19 mouse cellular contexts compared by ENCODE assay signal in the genomic region with DNA sequence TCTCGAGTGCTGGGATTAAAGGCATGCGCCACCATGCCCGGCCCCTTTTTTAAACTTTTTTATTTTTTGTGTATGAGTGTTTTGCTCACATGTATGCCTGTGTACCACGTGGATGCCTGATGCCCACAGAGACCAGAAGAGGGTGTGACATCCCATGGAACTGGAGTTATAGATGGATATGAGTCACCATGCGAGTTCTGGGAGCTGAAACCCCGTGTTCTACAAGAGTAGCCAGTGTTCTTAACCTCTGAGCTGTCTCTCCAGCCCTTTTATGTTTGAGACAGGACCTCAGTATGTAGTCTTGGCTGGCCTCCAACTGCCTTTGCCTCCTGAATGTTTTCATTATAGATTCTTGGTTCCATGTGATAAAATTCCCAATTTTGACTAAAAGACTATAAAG. TPM values are rescaled to one million over a fixed set of nuclear protein-coding genes. Genes with fewer than 3 reads are reported as not detected.
DNase-seq lines count a peak whose midpoint lies in the region; ATAC-seq and TF ChIP-seq lines count a peak whose summit lies in the region.
"Had no signal": no experiment of that assay in that cellular context is flagged by ENCODE, and none has a peak within 500 bp of the region (broad histone marks: within the 10 kb centered on the region; RNA-seq: fewer than 3 reads in every experiment).

No protein-coding gene starts in this region.

- DNase-seq in hindbrain, postnatal 0 days (ENCODE audit: low spot score): peak; percentile 28
- no peak for DNase-seq in hindbrain, embryonic 14.5 days (ENCODE audit: low spot score)
- DNase-seq in testis, postnatal 14 days (ENCODE audit: low spot score): no peak
- peak; percentile 90 for DNase-seq in NIH3T3 (ENCODE audit: low read depth)
- no peak for DNase-seq in left cerebral cortex, postnatal 4 days
- no peak for DNase-seq in ovary, postnatal 14 days (ENCODE audit: low spot score)
- DNase-seq: cerebellum, adult 11-12 months; gastrocnemius, postnatal 10 days; heart, adult 18-20 months; liver, embryonic 13.5 days; lung, postnatal 14 days had no signal

- H3K27me3 ChIP-seq in hindbrain, postnatal 0 days (ENCODE audit: insufficient read depth, low read length): no peaks in the 10 kb centered on the region
- no peaks in the 10 kb centered on the region for H3K27me3 ChIP-seq in hindbrain, embryonic 14.5 days (ENCODE audit: control insufficient read depth, insufficient read depth, low read length)
- H3K27me3 ChIP-seq in testis, adult 2 months (ENCODE audit: control insufficient read depth, insufficient read depth, low read length): no peaks in the 10 kb centered on the region
- H3K27me3 ChIP-seq: embryonic facial prominence, embryonic 12.5 days; limb, embryonic 12.5 days; liver, embryonic 13.5 days; megakaryocyte, embryonic 14.5 days; Patski had no signal

- WGBS in hindbrain, postnatal 0 days: 71% methylated on average over 6 of the region's 6 CpGs
- 81% methylated on average over 6 of the region's 6 CpGs for WGBS in hindbrain, embryonic 14.5 days

- H3K36me3 ChIP-seq in hindbrain, postnatal 0 days (ENCODE audit: insufficient read depth, low read length): no peaks in the 10 kb centered on the region
- no peaks in the 10 kb centered on the region for H3K36me3 ChIP-seq in hindbrain, embryonic 14.5 days (replicated peaks; ENCODE audit: control insufficient read depth, insufficient read depth)
- peaks cover 1% of the 10 kb centered on the region for H3K36me3 ChIP-seq in testis, adult 2 months (ENCODE audit: control insufficient read depth, insufficient read depth, low read length)
- H3K36me3 ChIP-seq: limb, embryonic 12.5 days; liver, embryonic 13.5 days had no signal

- no peak for ATAC-seq in hindbrain, postnatal 0 days
- ATAC-seq in hindbrain, embryonic 14.5 days (ENCODE audit: low FRiP score): no peak
- ATAC-seq: inflammation-experienced regulatory T-cells, adult 6 months; Patski had no signal

- H3K9me3 ChIP-seq in hindbrain, postnatal 0 days (ENCODE audit: low read length): no peaks in the 10 kb centered on the region
- H3K9me3 ChIP-seq in hindbrain, embryonic 14.5 days (ENCODE audit: control insufficient read depth, low read length): no peaks in the 10 kb centered on the region
- H3K9me3 ChIP-seq: embryonic facial prominence, embryonic 12.5 days; forebrain, embryonic 10.5 days; hindbrain, embryonic 10.5 days; limb, embryonic 12.5 days; liver, embryonic 13.5 days; megakaryocyte, embryonic 14.5 days had no signal

- H3K27ac ChIP-seq in hindbrain, postnatal 0 days: no peak overlapping the region
- no peak overlapping the region for H3K27ac ChIP-seq in hindbrain, embryonic 14.5 days
- H3K27ac ChIP-seq in testis, adult 2 months (ENCODE audit: control insufficient read depth, insufficient read depth, low read depth, low read length): no peak overlapping the region
- H3K27ac ChIP-seq: embryonic facial prominence, embryonic 12.5 days; forebrain, embryonic 10.5 days; hindbrain, embryonic 10.5 days; limb, embryonic 12.5 days; liver, embryonic 13.5 days had no signal

- no peak for TF ChIP-seq POLR2A in testis, adult 2 months (IDR thresholded peaks at IDR 0.05; ENCODE audit: control insufficient read depth, low read depth, low read length)

- TF ChIP-seq CTCF in hindbrain, postnatal 0 days (IDR thresholded peaks at IDR 0.05; ENCODE audit: low read depth): no peak
- no peak for TF ChIP-seq CTCF in testis, adult 2 months (IDR thresholded peaks at IDR 0.05; ENCODE audit: control insufficient read depth, insufficient read depth, insufficient replicate concordance, low read depth, low read length)

- H3K4me3 ChIP-seq in hindbrain, postnatal 0 days (ENCODE audit: low read length): no peak overlapping the region
- no peak overlapping the region for H3K4me3 ChIP-seq in hindbrain, embryonic 14.5 days (replicated peaks; ENCODE audit: low read length)
- H3K4me3 ChIP-seq in testis, adult 2 months (ENCODE audit: control insufficient read depth, low read depth, low read length): peak overlapping the region; percentile 39
- H3K4me3 ChIP-seq: embryonic facial prominence, embryonic 12.5 days; forebrain, embryonic 10.5 days; hindbrain, embryonic 10.5 days; limb, embryonic 12.5 days; liver, embryonic 13.5 days; megakaryocyte, embryonic 14.5 days had no signal

- no peak overlapping the region for H3K9ac ChIP-seq in hindbrain, postnatal 0 days (replicated peaks; ENCODE audit: low read length)
- no peak overlapping the region for H3K9ac ChIP-seq in hindbrain, embryonic 14.5 days
- H3K9ac ChIP-seq: embryonic facial prominence, embryonic 12.5 days; limb, embryonic 12.5 days; liver, embryonic 13.5 days had no signal

- no peak overlapping the region for H3K4me2 ChIP-seq in hindbrain, postnatal 0 days (ENCODE audit: low read depth, low read length)
- H3K4me2 ChIP-seq in hindbrain, embryonic 14.5 days (replicated peaks): no peak overlapping the region
- H3K4me2 ChIP-seq: embryonic facial prominence, embryonic 12.5 days; limb, embryonic 12.5 days; liver, embryonic 13.5 days had no signal

- no peaks in the 10 kb centered on the region; the same call in 1 of the 2 replicates for H3K4me1 ChIP-seq in hindbrain, postnatal 0 days (ENCODE audit: insufficient read depth, low read length)
- no peaks in the 10 kb centered on the region for H3K4me1 ChIP-seq in hindbrain, embryonic 14.5 days (replicated peaks; ENCODE audit: control insufficient read depth, insufficient read depth, low read length)
- H3K4me1 ChIP-seq in testis, adult 2 months (ENCODE audit: control insufficient read depth, insufficient read depth, low read length): peaks cover 5% of the 10 kb centered on the region; the same call in 1 of the 2 replicates
- H3K4me1 ChIP-seq: embryonic facial prominence, embryonic 12.5 days; forebrain, embryonic 10.5 days; hindbrain, embryonic 10.5 days had no signal

- intact Hi-C loops in left cerebral cortex, postnatal 4 days (cut with DNase I): no loop called here

RNA-seq across cellular contexts. Expression of a gene that starts 19.0 kb away (rescaled TPM):
- total RNA-seq in hindbrain, postnatal 0 days (2014; rRNA removed): 38.1 and 42.3 TPM in 2 replicates
- 17.6 and 17.7 TPM in 2 replicates for polyA plus RNA-seq in hindbrain, postnatal 0 days (2015; fragmentation: Nextera tagmentation; extraction: Ambion mirVana)
- 17.3 and 21.2 TPM in 2 replicates for polyA plus RNA-seq in hindbrain, embryonic 14.5 days (2014; fragmentation: Nextera tagmentation; extraction: Ambion mirVana)
- 54.0 and 54.7 TPM in 2 replicates for polyA plus RNA-seq in testis, adult 2 months (2012; rRNA removed)
- total RNA-seq in left cerebral cortex, postnatal 4 days (2021): 100 to 1,000 TPM; 109 to 110 TPM

RNA-seq across cellular contexts. Expression of a gene that starts 35.4 kb away (rescaled TPM):
- 26.7 and 27.1 TPM in 2 replicates for total RNA-seq in hindbrain, postnatal 0 days (2014; rRNA removed)
- polyA plus RNA-seq in hindbrain, postnatal 0 days (2015; fragmentation: Nextera tagmentation; extraction: Ambion mirVana): 12.8 and 13.3 TPM in 2 replicates
- polyA plus RNA-seq in hindbrain, embryonic 14.5 days (2014; fragmentation: Nextera tagmentation; extraction: Ambion mirVana): 14.2 and 15.2 TPM in 2 replicates
- polyA plus RNA-seq in testis, adult 2 months (2012; rRNA removed): 27.6 and 28.7 TPM in 2 replicates
- total RNA-seq in left cerebral cortex, postnatal 4 days (2021): 10 to 100 TPM; 53.4 to 53.9 TPM

Comparison
In these comparisons a context has a peak if more than half of its experiments do, and no peak if none do; other contexts are left out.
1. DNase-seq: peak in hindbrain, postnatal 0 days (single experiment) and NIH3T3 (single experiment); none in hindbrain, embryonic 14.5 days (single experiment), testis, postnatal 14 days (single experiment), left cerebral cortex, postnatal 4 days (single experiment) and ovary, postnatal 14 days (single experiment).